Mouse (Mus musculus): Measurements from ENCODE around the gene Pld5. TPM values are rescaled to one million over a fixed set of nuclear protein-coding genes. Genes with fewer than 3 reads are reported as not detected.

Pld5 gene
- polyA plus RNA-seq, 1 experiment from 2014 or later: 0.13 TPM

GRCm38 (mm10) chr1:176134379-176134778 lies 140.7 kb downstream of the Pld5 start:
- no peak overlapping the region for H3K4me2 ChIP-seq (replicated peaks; ENCODE audit: low read depth)
- H3K27me3 ChIP-seq (ENCODE audit: control insufficient read depth, insufficient read depth, low read length): no peaks in the 10 kb centered on the region
- 83% methylated on average over 8 of the region's 8 CpGs for WGBS
- H3K9ac ChIP-seq (ENCODE audit: low read length): no peak overlapping the region
- TF ChIP-seq CTCF (IDR thresholded peaks at IDR 0.05; ENCODE audit: low read depth) (no peak), EP300 (optimal IDR thresholded peaks at IDR 0.05) (no peak)
- H3K4me3 ChIP-seq (ENCODE audit: low read depth, low read length): no peak overlapping the region
- DNase-seq (ENCODE audit: low spot score) (no peak), ATAC-seq (ENCODE audit: low FRiP score, low TSS enrichment) (no peak)
- H3K27ac ChIP-seq (replicated peaks): no peak overlapping the region
- H3K4me1 ChIP-seq (replicated peaks; ENCODE audit: control insufficient read depth, insufficient read depth): no peaks in the 10 kb centered on the region
- no peaks in the 10 kb centered on the region for H3K36me3 ChIP-seq (ENCODE audit: control insufficient read depth, insufficient read depth, low read length)
- H3K9me3 ChIP-seq (ENCODE audit: control insufficient read depth, low read length): no peaks in the 10 kb centered on the region

GRCm38 (mm10) chr1:176125771-176126170 lies 149.3 kb downstream of the Pld5 start:
- ATAC-seq (ENCODE audit: low FRiP score, low TSS enrichment) (no peak), DNase-seq (ENCODE audit: low spot score) (no peak)
- TF ChIP-seq EP300 (optimal IDR thresholded peaks at IDR 0.05) (no peak), CTCF (IDR thresholded peaks at IDR 0.05; ENCODE audit: low read depth) (no peak)
- Histone ChIP-seq H3K4me1 (replicated peaks; ENCODE audit: control insufficient read depth, insufficient read depth) (no peaks in the 10 kb centered on the region), H3K4me2 (replicated peaks; ENCODE audit: low read depth) (no peak overlapping the region), H3K27ac (replicated peaks) (no peak overlapping the region), H3K27me3 (ENCODE audit: control insufficient read depth, insufficient read depth, low read length) (no peaks in the 10 kb centered on the region), H3K9ac (ENCODE audit: low read length) (no peak overlapping the region), H3K36me3 (ENCODE audit: control insufficient read depth, insufficient read depth, low read length) (no peaks in the 10 kb centered on the region), H3K4me3 (ENCODE audit: low read depth, low read length) (no peak overlapping the region), H3K9me3 (ENCODE audit: control insufficient read depth, low read length) (no peaks in the 10 kb centered on the region)
- 48% methylated on average over 2 of the region's 2 CpGs for WGBS

GRCm38 (mm10) chr1:176124441-176124840 lies 150.7 kb downstream of the Pld5 start:
- Histone ChIP-seq H3K9ac (ENCODE audit: low read length) (no peak overlapping the region), H3K27ac (replicated peaks) (no peak overlapping the region), H3K4me3 (ENCODE audit: low read depth, low read length) (no peak overlapping the region), H3K4me2 (replicated peaks; ENCODE audit: low read depth) (no peak overlapping the region), H3K4me1 (replicated peaks; ENCODE audit: control insufficient read depth, insufficient read depth) (no peaks in the 10 kb centered on the region), H3K9me3 (ENCODE audit: control insufficient read depth, low read length) (no peaks in the 10 kb centered on the region), H3K36me3 (ENCODE audit: control insufficient read depth, insufficient read depth, low read length) (no peaks in the 10 kb centered on the region), H3K27me3 (ENCODE audit: control insufficient read depth, insufficient read depth, low read length) (no peaks in the 10 kb centered on the region)
- WGBS: 71% methylated on average over 8 of the region's 8 CpGs
- ATAC-seq (ENCODE audit: low FRiP score, low TSS enrichment) (no peak), DNase-seq (ENCODE audit: low spot score) (no peak)
- TF ChIP-seq CTCF (IDR thresholded peaks at IDR 0.05; ENCODE audit: low read depth) (no peak), EP300 (optimal IDR thresholded peaks at IDR 0.05) (no peak)

- Histone ChIP-seq H3K4me1 (replicated peaks; ENCODE audit: control insufficient read depth, insufficient read depth) (no peaks in the 10 kb centered on the region), H3K36me3 (ENCODE audit: control insufficient read depth, insufficient read depth, low read length) (no peaks in the 10 kb centered on the region), H3K9me3 (ENCODE audit: control insufficient read depth, low read length) (no peaks in the 10 kb centered on the region), H3K9ac (ENCODE audit: low read length) (no peak overlapping the region), H3K4me3 (ENCODE audit: low read depth, low read length) (no peak overlapping the region), H3K4me2 (replicated peaks; ENCODE audit: low read depth) (no peak overlapping the region), H3K27ac (replicated peaks) (no peak overlapping the region), H3K27me3 (ENCODE audit: control insufficient read depth, insufficient read depth, low read length) (no peaks in the 10 kb centered on the region)
- TF ChIP-seq CTCF (IDR thresholded peaks at IDR 0.05; ENCODE audit: low read depth): no peak
- TF ChIP-seq EP300 (optimal IDR thresholded peaks at IDR 0.05): no peak
- no peak for ATAC-seq (ENCODE audit: low FRiP score, low TSS enrichment)
- no peak for DNase-seq (ENCODE audit: low spot score)
- 33% methylated on average over 2 of the region's 2 CpGs for WGBS
These were observed 151.3 kb downstream of the Pld5 start for GRCm38 (mm10) chr1:176123781-176124180.

- TF ChIP-seq CTCF (IDR thresholded peaks at IDR 0.05; ENCODE audit: low read depth) (no peak), EP300 (optimal IDR thresholded peaks at IDR 0.05) (no peak)
- Histone ChIP-seq H3K4me3 (ENCODE audit: low read depth, low read length) (no peak overlapping the region), H3K9me3 (ENCODE audit: control insufficient read depth, low read length) (no peaks in the 10 kb centered on the region), H3K27ac (replicated peaks) (no peak overlapping the region), H3K4me1 (replicated peaks; ENCODE audit: control insufficient read depth, insufficient read depth) (no peaks in the 10 kb centered on the region), H3K27me3 (ENCODE audit: control insufficient read depth, insufficient read depth, low read length) (no peaks in the 10 kb centered on the region), H3K9ac (ENCODE audit: low read length) (no peak overlapping the region), H3K4me2 (replicated peaks; ENCODE audit: low read depth) (no peak overlapping the region), H3K36me3 (ENCODE audit: control insufficient read depth, insufficient read depth, low read length) (no peaks in the 10 kb centered on the region)
- DNase-seq (ENCODE audit: low spot score): no peak
- WGBS: 86% methylated on average over 4 of the region's 4 CpGs
- no peak for ATAC-seq (ENCODE audit: low FRiP score, low TSS enrichment)
These were observed 159.5 kb downstream of the Pld5 start for GRCm38 (mm10) chr1:176115604-176116003.

GRCm38 (mm10) chr1:176098685-176099320 lies 176.3 kb downstream of the Pld5 start:
- H3K4me3 ChIP-seq (ENCODE audit: low read depth, low read length): no peak overlapping the region
- ATAC-seq (ENCODE audit: low FRiP score, low TSS enrichment) (no peak), DNase-seq (ENCODE audit: low spot score) (no peak)
- no peak for TF ChIP-seq EP300 (optimal IDR thresholded peaks at IDR 0.05)
- no peak for TF ChIP-seq CTCF (IDR thresholded peaks at IDR 0.05; ENCODE audit: low read depth)
- no peaks in the 10 kb centered on the region for H3K9me3 ChIP-seq (ENCODE audit: control insufficient read depth, low read length)
- no peak overlapping the region for H3K9ac ChIP-seq (ENCODE audit: low read length)
- 36% methylated on average over 7 of the region's 7 CpGs for WGBS
- H3K27ac ChIP-seq (replicated peaks): no peak overlapping the region
- H3K4me2 ChIP-seq (replicated peaks; ENCODE audit: low read depth): no peak overlapping the region
- no peaks in the 10 kb centered on the region for H3K36me3 ChIP-seq (ENCODE audit: control insufficient read depth, insufficient read depth, low read length)
- H3K4me1 ChIP-seq (replicated peaks; ENCODE audit: control insufficient read depth, insufficient read depth): no peaks in the 10 kb centered on the region
- H3K27me3 ChIP-seq (ENCODE audit: control insufficient read depth, insufficient read depth, low read length): no peaks in the 10 kb centered on the region

Measured in stomach, postnatal 0 days (tissue).